Mouse (Mus musculus): ENCODE results near the gene Hand2. TPM values are rescaled to one million over a fixed set of nuclear protein-coding genes. Genes with fewer than 3 reads are reported as not detected.

The Hand2 gene
- total and polyA plus RNA-seq, 2 experiments from 2014 or later: not detected

GRCm38 (mm10) chr8:57361003-57361805, 40.4 kb downstream of the Hand2 start:
- Histone ChIP-seq H3K27ac (no peak overlapping the region; the same call in 1 of the 2 replicates), H3K36me3 (ENCODE audit: insufficient read depth, low read length) (no peaks in the 10 kb centered on the region), H3K9ac (replicated peaks; ENCODE audit: low read length) (no peak overlapping the region), H3K4me2 (ENCODE audit: low read depth, low read length) (no peak overlapping the region), H3K4me3 (ENCODE audit: low read length) (no peak overlapping the region), H3K9me3 (ENCODE audit: low read length) (no peaks in the 10 kb centered on the region), H3K27me3 (ENCODE audit: insufficient read depth, low read length) (no peaks in the 10 kb centered on the region), H3K4me1 (ENCODE audit: insufficient read depth, low read length) (no peaks in the 10 kb centered on the region)
- peak; percentile 31 for DNase-seq (ENCODE audit: low spot score)
- ATAC-seq: peak; percentile 66; the same call in 1 of the 2 replicates
- 60% methylated on average over 8 of the region's 8 CpGs for WGBS
- no peak for TF ChIP-seq CTCF (IDR thresholded peaks at IDR 0.05; ENCODE audit: low read depth)

- no peak overlapping the region for H3K27ac ChIP-seq
- no peaks in the 10 kb centered on the region for H3K36me3 ChIP-seq (ENCODE audit: insufficient read depth, low read length)
Observed at GRCm38 (mm10) chr8:57362881-57363280, 42.1 kb downstream of the Hand2 start.

GRCm38 (mm10) chr8:57374044-57374443, 53.3 kb downstream of the Hand2 start:
- Histone ChIP-seq H3K9ac (replicated peaks; ENCODE audit: low read length) (no peak overlapping the region), H3K4me1 (ENCODE audit: insufficient read depth, low read length) (no peaks in the 10 kb centered on the region), H3K4me3 (ENCODE audit: low read length) (no peak overlapping the region), H3K4me2 (ENCODE audit: low read depth, low read length) (no peak overlapping the region), H3K27me3 (ENCODE audit: insufficient read depth, low read length) (no peaks in the 10 kb centered on the region), H3K27ac (no peak overlapping the region), H3K9me3 (ENCODE audit: low read length) (no peaks in the 10 kb centered on the region), H3K36me3 (ENCODE audit: insufficient read depth, low read length) (no peaks in the 10 kb centered on the region)
- no peak for DNase-seq (ENCODE audit: low spot score)
- WGBS: 87% methylated on average over 2 of the region's 2 CpGs
- ATAC-seq: no peak
- no peak for TF ChIP-seq CTCF (IDR thresholded peaks at IDR 0.05; ENCODE audit: low read depth)

More at GRCm38 (mm10) chr8:57362881-57363280, 42.1 kb downstream of the Hand2 start:
- DNase-seq (ENCODE audit: low spot score): no peak
- Histone ChIP-seq H3K4me2 (ENCODE audit: low read depth, low read length) (no peak overlapping the region), H3K9me3 (ENCODE audit: low read length) (no peaks in the 10 kb centered on the region), H3K4me1 (ENCODE audit: insufficient read depth, low read length) (no peaks in the 10 kb centered on the region), H3K9ac (replicated peaks; ENCODE audit: low read length) (no peak overlapping the region), H3K27me3 (ENCODE audit: insufficient read depth, low read length) (no peaks in the 10 kb centered on the region), H3K4me3 (ENCODE audit: low read length) (no peak overlapping the region)
- no peak for TF ChIP-seq CTCF (IDR thresholded peaks at IDR 0.05; ENCODE audit: low read depth)
- ATAC-seq: no peak
- 50% methylated on average over 2 of the region's 2 CpGs for whole genome bisulfite sequencing

Other genes starting within 250 kb of the Hand2 start
- 13.5 and 15.8 TPM in 2 replicates for gene Scrg1, start 134.9 kb downstream of the Hand2 start, total RNA-seq (2014; rRNA removed)
- 49.8 and 63.2 TPM in 2 replicates for gene Scrg1, start 134.9 kb downstream of the Hand2 start, polyA plus RNA-seq (2015; fragmentation: Nextera tagmentation; extraction: Ambion mirVana)
- 22.1 and 26.1 TPM in 2 replicates for gene Sap30, start 166.9 kb downstream of the Hand2 start, total RNA-seq (2014; rRNA removed)
- 20.8 and 22.0 TPM in 2 replicates for gene Sap30, start 166.9 kb downstream of the Hand2 start, polyA plus RNA-seq (2015; fragmentation: Nextera tagmentation; extraction: Ambion mirVana)
- gene Hmgb2, start 190.9 kb downstream of the Hand2 start, total RNA-seq (2014; rRNA removed): 14.6 and 14.8 TPM in 2 replicates
- 140 and 154 TPM in 2 replicates for gene Hmgb2, start 190.9 kb downstream of the Hand2 start, polyA plus RNA-seq (2015; fragmentation: Nextera tagmentation; extraction: Ambion mirVana)